ENCODE assay signal across 14 mouse cellular contexts in genomic region chr19:6857003-6857360, GRCm38 (mm10). TPM values are rescaled to one million over a fixed set of nuclear protein-coding genes. Genes with fewer than 3 reads are reported as not detected.
DNase-seq lines count a peak whose midpoint lies in the region; ATAC-seq and TF ChIP-seq lines count a peak whose summit lies in the region.
"Had no signal": no experiment of that assay in that cellular context is flagged by ENCODE, and none has a peak within 500 bp of the region (broad histone marks: within the 10 kb centered on the region; RNA-seq: fewer than 3 reads in every experiment).

No protein-coding gene starts in this region.

- peaks cover 17% of the 10 kb centered on the region for H3K4me1 ChIP-seq in heart, embryonic 15.5 days (replicated peaks)
- H3K4me1 ChIP-seq in heart, embryonic 12.5 days (replicated peaks), result peaks cover 13% of the 10 kb centered on the region
- H3K4me1 ChIP-seq in midbrain, embryonic 16.5 days (ENCODE audit: control insufficient read depth, insufficient read depth, low read length), result peaks cover 9% of the 10 kb centered on the region
- 0 out of 2 replicates have a peak, but pooled peaks cover 3% of the 10 kb centered on the region for H3K4me1 ChIP-seq in midbrain, embryonic 14.5 days (ENCODE audit: control insufficient read depth, insufficient read depth, low read length)
- peaks cover 7 to 8% of the 10 kb centered on the region in 2 experiments; a peak in 3 of 4 replicates for H3K4me1 ChIP-seq in MEL (ENCODE audit: control insufficient read depth in 1 of 2, insufficient read depth in 2 of 2, low read length in 2 of 2)
- H3K4me1 ChIP-seq in liver, embryonic 16.5 days (ENCODE audit: control insufficient read depth, low read depth, low read length), result peaks cover 17% of the 10 kb centered on the region

- no peak for TF ChIP-seq RAD21 in MEL (IDR thresholded peaks at IDR 0.05; ENCODE audit: low read depth, low read length)

- H3K9ac ChIP-seq in heart, embryonic 15.5 days, result no peak overlapping the region
- H3K9ac ChIP-seq in heart, embryonic 12.5 days, result no peak overlapping the region
- no peak overlapping the region for H3K9ac ChIP-seq in midbrain, embryonic 16.5 days (ENCODE audit: low read depth, low read length)
- no peak overlapping the region for H3K9ac ChIP-seq in midbrain, embryonic 14.5 days (replicated peaks; ENCODE audit: low read length)
- peak overlapping the region; percentile 58 for H3K9ac ChIP-seq in MEL (ENCODE audit: control insufficient read depth, low read depth, low read length, poor library complexity, severe bottlenecking)
- no peak overlapping the region for H3K9ac ChIP-seq in liver, embryonic 16.5 days (ENCODE audit: low read depth, low read length)
- H3K9ac ChIP-seq: hindbrain, embryonic 14.5 days had no signal

- TF ChIP-seq EP300 in MEL (IDR thresholded peaks at IDR 0.05; ENCODE audit: low read depth in 1 of 2, low read length in 2 of 2), result no peak

- 54% methylated on average over 3 of the region's 3 CpGs for WGBS in heart, embryonic 15.5 days
- WGBS in heart, embryonic 12.5 days, result 58% methylated on average over 3 of the region's 3 CpGs
- WGBS in midbrain, embryonic 16.5 days, result 59% methylated on average over 3 of the region's 3 CpGs
- WGBS in midbrain, embryonic 14.5 days, result 36% methylated on average over 3 of the region's 3 CpGs
- 40% methylated on average over 3 of the region's 3 CpGs for WGBS in liver, embryonic 16.5 days (ENCODE audit: insufficient replicate concordance)

- TF ChIP-seq CTCF in MEL (IDR thresholded peaks at IDR 0.05 in 2 of 3, conservative IDR thresholded peaks at IDR 0.05 in 1 of 3; ENCODE audit: control insufficient read depth in 1 of 3, insufficient read depth in 1 of 3, low read depth in 2 of 3, low read length in 3 of 3, poor library complexity in 1 of 3, severe bottlenecking in 1 of 3), result no peak

- H3K79me2 ChIP-seq in MEL (ENCODE audit: control insufficient read depth, insufficient read depth, low read length, poor library complexity), result peaks cover 9% of the 10 kb centered on the region

- H3K9me3 ChIP-seq in heart, embryonic 15.5 days (replicated peaks), result no peaks in the 10 kb centered on the region
- H3K9me3 ChIP-seq in heart, embryonic 12.5 days (replicated peaks), result no peaks in the 10 kb centered on the region
- H3K9me3 ChIP-seq in midbrain, embryonic 16.5 days (replicated peaks; ENCODE audit: control insufficient read depth, low read length, poor library complexity, severe bottlenecking), result no peaks in the 10 kb centered on the region
- H3K9me3 ChIP-seq in midbrain, embryonic 14.5 days (ENCODE audit: control insufficient read depth, low read length), result no peaks in the 10 kb centered on the region
- H3K9me3 ChIP-seq in MEL (replicated peaks; ENCODE audit: insufficient read depth, low read length), result no peaks in the 10 kb centered on the region
- no peaks in the 10 kb centered on the region for H3K9me3 ChIP-seq in liver, embryonic 16.5 days (replicated peaks; ENCODE audit: control insufficient read depth, low read length)
- H3K9me3 ChIP-seq: embryonic facial prominence, embryonic 10.5 days had no signal

- peaks cover 15% of the 10 kb centered on the region for H3K27me3 ChIP-seq in heart, embryonic 15.5 days
- peaks cover 28% of the 10 kb centered on the region for H3K27me3 ChIP-seq in heart, embryonic 12.5 days (replicated peaks)
- peaks cover 5% of the 10 kb centered on the region; the same call in 1 of the 2 replicates for H3K27me3 ChIP-seq in midbrain, embryonic 16.5 days (ENCODE audit: control insufficient read depth, insufficient read depth, low read depth, low read length)
- H3K27me3 ChIP-seq in midbrain, embryonic 14.5 days (ENCODE audit: control insufficient read depth, insufficient read depth, low read length), result no peaks in the 10 kb centered on the region
- H3K27me3 ChIP-seq in MEL (ENCODE audit: control insufficient read depth in 1 of 2, insufficient read depth in 2 of 2, low read length in 2 of 2), result no peaks in the 10 kb centered on the region
- no peaks in the 10 kb centered on the region for H3K27me3 ChIP-seq in liver, embryonic 16.5 days (ENCODE audit: control insufficient read depth, insufficient read depth, low read depth, low read length)

- no peak for DNase-seq in midbrain, embryonic 14.5 days
- no peak for DNase-seq in MEL (ENCODE audit: low read depth, low spot score)
- no peak for DNase-seq in frontal cortex, postnatal 36 days (ENCODE audit: low spot score in 2 of 2)
- DNase-seq: cerebellum, adult 8-10 months; gastrocnemius, postnatal 10 days had no signal

- no peaks in the 10 kb centered on the region for H3K36me3 ChIP-seq in heart, embryonic 15.5 days
- no peaks in the 10 kb centered on the region for H3K36me3 ChIP-seq in heart, embryonic 12.5 days
- H3K36me3 ChIP-seq in midbrain, embryonic 16.5 days (ENCODE audit: control insufficient read depth, insufficient read depth, low read length), result no peaks in the 10 kb centered on the region
- H3K36me3 ChIP-seq in midbrain, embryonic 14.5 days (ENCODE audit: control insufficient read depth, insufficient read depth, low read length), result no peaks in the 10 kb centered on the region
- peaks cover 4 to 11% of the 10 kb centered on the region in 2 experiments; a peak in 3 of 4 replicates for H3K36me3 ChIP-seq in MEL (ENCODE audit: control insufficient read depth in 1 of 2, insufficient read depth in 2 of 2, low read length in 2 of 2)
- H3K36me3 ChIP-seq in liver, embryonic 16.5 days (ENCODE audit: control insufficient read depth, insufficient read depth), result no peaks in the 10 kb centered on the region
- H3K36me3 ChIP-seq: embryonic facial prominence, embryonic 10.5 days had no signal

- peak overlapping the region; percentile 18; the same call in 1 of the 2 replicates for H3K4me2 ChIP-seq in heart, embryonic 15.5 days
- no peak overlapping the region for H3K4me2 ChIP-seq in heart, embryonic 12.5 days
- no peak overlapping the region for H3K4me2 ChIP-seq in midbrain, embryonic 16.5 days (ENCODE audit: low read length)
- no peak overlapping the region for H3K4me2 ChIP-seq in midbrain, embryonic 14.5 days (ENCODE audit: low read length)
- peak overlapping the region; percentile 29; the same call in 1 of the 2 replicates for H3K4me2 ChIP-seq in liver, embryonic 16.5 days (ENCODE audit: low read depth, low read length)
- H3K4me2 ChIP-seq: hindbrain, embryonic 14.5 days had no signal

- no peak for TF ChIP-seq POLR2A in MEL (IDR thresholded peaks at IDR 0.05; ENCODE audit: control insufficient read depth in 1 of 2, insufficient read depth in 1 of 2, low read depth in 1 of 2, low read length in 2 of 2, poor library complexity in 1 of 2)

- H3K27ac ChIP-seq in heart, embryonic 15.5 days, result no peak overlapping the region
- H3K27ac ChIP-seq in heart, embryonic 12.5 days (ENCODE audit: poor library complexity, severe bottlenecking), result no peak overlapping the region
- peak overlapping the region; percentile 38; the same call in 1 of the 2 replicates for H3K27ac ChIP-seq in midbrain, embryonic 16.5 days (ENCODE audit: low read length)
- no peak overlapping the region for H3K27ac ChIP-seq in midbrain, embryonic 14.5 days (replicated peaks; ENCODE audit: low read depth, low read length)
- H3K27ac ChIP-seq in MEL (ENCODE audit: control insufficient read depth, low read depth, low read length), result no peak overlapping the region
- peak overlapping the region; percentile 40; the same call in 1 of the 2 replicates for H3K27ac ChIP-seq in liver, embryonic 16.5 days (ENCODE audit: low read length)
- H3K27ac ChIP-seq: embryonic facial prominence, embryonic 10.5 days; heart, adult 2 months; hindbrain, embryonic 14.5 days; kidney, postnatal 0 days had no signal

- no peak overlapping the region for H3K4me3 ChIP-seq in heart, embryonic 15.5 days
- no peak overlapping the region for H3K4me3 ChIP-seq in heart, embryonic 12.5 days
- no peak overlapping the region for H3K4me3 ChIP-seq in midbrain, embryonic 16.5 days (ENCODE audit: low read depth, low read length)
- H3K4me3 ChIP-seq in midbrain, embryonic 14.5 days (replicated peaks; ENCODE audit: low read depth, low read length), result no peak overlapping the region
- H3K4me3 ChIP-seq in MEL (ENCODE audit: control insufficient read depth in 1 of 2, insufficient read depth in 1 of 2, low read depth in 2 of 2, low read length in 2 of 2), result peak overlapping the region in 1 of 2 experiments; percentile 42; a peak in 2 of 4 replicates
- H3K4me3 ChIP-seq in liver, embryonic 16.5 days (ENCODE audit: low read depth, low read length), result peak overlapping the region; percentile 36; the same call in 1 of the 2 replicates
- H3K4me3 ChIP-seq: embryonic facial prominence, embryonic 10.5 days; heart, adult 2 months had no signal

- ATAC-seq in heart, embryonic 15.5 days (replicated peaks; ENCODE audit: insufficient number of reproducible peaks, insufficient read depth, low FRiP score, low read depth), result no peak
- ATAC-seq in heart, embryonic 12.5 days (ENCODE audit: insufficient number of reproducible peaks, low FRiP score), result no peak
- ATAC-seq in midbrain, embryonic 16.5 days, result no peak
- ATAC-seq in midbrain, embryonic 14.5 days (ENCODE audit: low FRiP score, low TSS enrichment), result no peak
- no peak for ATAC-seq in liver, embryonic 16.5 days (ENCODE audit: low read depth)
- no peak for ATAC-seq in inflammation-experienced regulatory T-cells, adult 6 months

RNA-seq across cellular contexts. Expression of gene Ccdc88b, which starts 1.0 kb away (rescaled TPM):
- 0.68 and 1.3 TPM in 2 replicates for polyA plus RNA-seq in heart, embryonic 15.5 days (2015; fragmentation: Nextera tagmentation; extraction: Ambion mirVana)
- polyA plus RNA-seq in heart, embryonic 12.5 days (2016; fragmentation: Nextera tagmentation; extraction: Ambion mirVana), result 0.47 and 0.55 TPM in 2 replicates
- 0.27 and 0.55 TPM in 2 replicates for polyA plus RNA-seq in midbrain, embryonic 16.5 days (2015; fragmentation: Nextera tagmentation; extraction: Ambion mirVana)
- polyA plus RNA-seq in midbrain, embryonic 14.5 days (2014; fragmentation: Nextera tagmentation; extraction: Ambion mirVana), result 0.23 and 0.49 TPM in 2 replicates
- total RNA-seq in MEL (2012; rRNA removed), result 32.4 and 38.7 TPM in 2 replicates
- 10 to 100 TPM in 1 of 2 experiments, not detected in 1; 59.8 TPM for polyA plus RNA-seq in MEL (2012; ENCODE audit: insufficient read depth in 1 of 2, insufficient read length in 2 of 2, low read depth in 1 of 2, low replicate concordance in 2 of 2, missing spikeins in 1 of 2)
- 1.9 and 2.8 TPM in 2 replicates for polyA plus RNA-seq in liver, embryonic 16.5 days (2015; fragmentation: Nextera tagmentation; extraction: Ambion mirVana)
- polyA plus RNA-seq in inflammation-experienced regulatory T-cells, adult 6 months (2017; shearing (Covaris generic)), result 1 to 10 TPM; 4.4 to 5.8 (median 4.7) TPM

RNA-seq across cellular contexts. Expression of gene Rps6ka4, which starts 16.5 kb away (rescaled TPM):
- polyA plus RNA-seq in heart, embryonic 15.5 days (2015; fragmentation: Nextera tagmentation; extraction: Ambion mirVana), result 15.3 and 20.4 TPM in 2 replicates
- 14.8 and 19.3 TPM in 2 replicates for polyA plus RNA-seq in heart, embryonic 12.5 days (2016; fragmentation: Nextera tagmentation; extraction: Ambion mirVana)
- 10.1 and 14.6 TPM in 2 replicates for polyA plus RNA-seq in midbrain, embryonic 16.5 days (2015; fragmentation: Nextera tagmentation; extraction: Ambion mirVana)
- polyA plus RNA-seq in midbrain, embryonic 14.5 days (2014; fragmentation: Nextera tagmentation; extraction: Ambion mirVana), result 6.0 and 6.8 TPM in 2 replicates
- total RNA-seq in MEL (2012; rRNA removed), result 4.7 and 4.9 TPM in 2 replicates
- 1 to 10 TPM in 1 of 2 experiments, not detected in 1; 7.3 TPM for polyA plus RNA-seq in MEL (2012; ENCODE audit: insufficient read depth in 1 of 2, insufficient read length in 2 of 2, low read depth in 1 of 2, low replicate concordance in 2 of 2, missing spikeins in 1 of 2)
- polyA plus RNA-seq in liver, embryonic 16.5 days (2015; fragmentation: Nextera tagmentation; extraction: Ambion mirVana), result 5.0 and 5.5 TPM in 2 replicates
- 10 to 100 TPM in 1 of 3 experiments, 1 to 10 TPM in 2; 7.4 to 13.5 (median 8.6) TPM for polyA plus RNA-seq in inflammation-experienced regulatory T-cells, adult 6 months (2017; shearing (Covaris generic))

RNA-seq across cellular contexts. Expression of gene Trmt112, which starts 52.5 kb away (rescaled TPM):
- polyA plus RNA-seq in heart, embryonic 15.5 days (2015; fragmentation: Nextera tagmentation; extraction: Ambion mirVana), result 72.8 and 80.1 TPM in 2 replicates
- polyA plus RNA-seq in heart, embryonic 12.5 days (2016; fragmentation: Nextera tagmentation; extraction: Ambion mirVana), result 85.9 and 92.9 TPM in 2 replicates
- 95.3 and 107 TPM in 2 replicates for polyA plus RNA-seq in midbrain, embryonic 16.5 days (2015; fragmentation: Nextera tagmentation; extraction: Ambion mirVana)
- 115 and 140 TPM in 2 replicates for polyA plus RNA-seq in midbrain, embryonic 14.5 days (2014; fragmentation: Nextera tagmentation; extraction: Ambion mirVana)
- total RNA-seq in MEL (2012; rRNA removed), result 285 and 294 TPM in 2 replicates
- polyA plus RNA-seq in MEL (2012; ENCODE audit: insufficient read depth in 1 of 2, insufficient read length in 2 of 2, low read depth in 1 of 2, low replicate concordance in 2 of 2, missing spikeins in 1 of 2), result 100 to 1,000 TPM in 1 of 2 experiments, not detected in 1; 319 TPM
- polyA plus RNA-seq in liver, embryonic 16.5 days (2015; fragmentation: Nextera tagmentation; extraction: Ambion mirVana), result 57.3 and 62.3 TPM in 2 replicates
- polyA plus RNA-seq in inflammation-experienced regulatory T-cells, adult 6 months (2017; shearing (Covaris generic)), result 100 to 1,000 TPM; 143 to 219 (median 200) TPM

RNA-seq across cellular contexts. Expression of gene Prdx5, which starts 52.9 kb away (rescaled TPM):
- 302 and 344 TPM in 2 replicates for polyA plus RNA-seq in heart, embryonic 15.5 days (2015; fragmentation: Nextera tagmentation; extraction: Ambion mirVana)
- polyA plus RNA-seq in heart, embryonic 12.5 days (2016; fragmentation: Nextera tagmentation; extraction: Ambion mirVana), result 202 and 218 TPM in 2 replicates
- 353 and 382 TPM in 2 replicates for polyA plus RNA-seq in midbrain, embryonic 16.5 days (2015; fragmentation: Nextera tagmentation; extraction: Ambion mirVana)
- 215 and 328 TPM in 2 replicates for polyA plus RNA-seq in midbrain, embryonic 14.5 days (2014; fragmentation: Nextera tagmentation; extraction: Ambion mirVana)
- 127 and 130 TPM in 2 replicates for total RNA-seq in MEL (2012; rRNA removed)
- 100 to 1,000 TPM in 1 of 2 experiments, not detected in 1; 246 TPM for polyA plus RNA-seq in MEL (2012; ENCODE audit: insufficient read depth in 1 of 2, insufficient read length in 2 of 2, low read depth in 1 of 2, low replicate concordance in 2 of 2, missing spikeins in 1 of 2)
- polyA plus RNA-seq in liver, embryonic 16.5 days (2015; fragmentation: Nextera tagmentation; extraction: Ambion mirVana), result 140 and 161 TPM in 2 replicates
- polyA plus RNA-seq in inflammation-experienced regulatory T-cells, adult 6 months (2017; shearing (Covaris generic)), result 100 to 1,000 TPM; 209 to 245 (median 241) TPM

Comparison
In these comparisons a context has a peak if more than half of its experiments do, and no peak if none do; other contexts are left out.
1. H3K27ac ChIP-seq: peak in midbrain, embryonic 16.5 days (single experiment) and liver, embryonic 16.5 days (single experiment); none in heart, embryonic 15.5 days (single experiment), heart, embryonic 12.5 days (single experiment), midbrain, embryonic 14.5 days (single experiment) and MEL (single experiment).
2. H3K4me2 ChIP-seq: peak in heart, embryonic 15.5 days (single experiment) and liver, embryonic 16.5 days (single experiment); none in heart, embryonic 12.5 days (single experiment), midbrain, embryonic 16.5 days (single experiment) and midbrain, embryonic 14.5 days (single experiment).